Mouse (Mus musculus) liver, embryonic 12.5 days (tissue): Measurements from ENCODE around the gene Tctex1d4. TPM values are rescaled to one million over a fixed set of nuclear protein-coding genes. Genes with fewer than 3 reads are reported as not detected.

ENCODE experiments used
- ATAC-seq: fragments of 200-750 bp; cut with Nextera tagmentation; 2 replicates; pipeline ENCODE4 v1.8.0; 2017; ENCODE audit warnings: moderate number of reproducible peaks, mild to moderate bottlenecking, moderate library complexity
- H3K27ac ChIP-seq: fragments of 300-500 bp; sonication (generic); 2 replicates; pipeline ENCODE4 v1.5.1; 2016; ENCODE audit warnings: mild to moderate bottlenecking
- H3K27me3 ChIP-seq: fragments of 300-500 bp; sonication (generic); replicated peaks from 2 replicates; pipeline ENCODE4 v1.6.1; 2016; ENCODE audit warnings: mild to moderate bottlenecking, moderate library complexity
- H3K36me3 ChIP-seq: fragments of 300-500 bp; sonication (generic); 2 replicates; pipeline ENCODE4 v1.6.1; 2016; ENCODE audit warnings: mild to moderate bottlenecking, moderate library complexity
- H3K4me1 ChIP-seq: fragments of 300-500 bp; sonication (generic); 2 replicates; pipeline ENCODE4 v1.6.1; 2016
- H3K4me2 ChIP-seq: fragments of 300-500 bp; sonication (generic); 2 replicates; pipeline ENCODE4 v1.6.1; 2016; ENCODE audit warnings: mild to moderate bottlenecking, moderate library complexity
- H3K4me3 ChIP-seq: fragments of 300-500 bp; sonication (generic); 2 replicates; pipeline ENCODE4 v1.5.1; 2016; ENCODE audit warnings: mild to moderate bottlenecking, moderate library complexity
- H3K9ac ChIP-seq: fragments of 300-500 bp; sonication (generic); 2 replicates; pipeline ENCODE4 v1.6.1; 2016; ENCODE audit warnings: mild to moderate bottlenecking, moderate library complexity
- H3K9me3 ChIP-seq: fragments of 300-500 bp; sonication (generic); replicated peaks from 2 replicates; pipeline ENCODE4 v1.6.1; 2016; ENCODE audit warnings: mild to moderate bottlenecking, moderate library complexity
- WGBS: fragments of 180-500 bp; shearing (Covaris S2); methylation state at CpG from one replicate; pipeline ENCODE4 v1.1.7; 2016; ENCODE audit not compliant: insufficient replicate concordance; 5-methylcytosine and 5-hydroxymethylcytosine counted together
- microRNA-seq: library from miRNA; unstranded; fragments of <30 nt; microRNA quantifications from one replicate; pipeline ENCODE4, GENCODE M21; 2017
- polyA plus RNA-seq: library from polyadenylated mRNA; unstranded; fragments of >200 nt; fragmentation: Nextera tagmentation; extraction: Ambion mirVana; gene quantifications from 2 replicates; pipeline ENCODE4 v1.2.1, GENCODE M21; 2016

Gene Tctex1d4
- polyA plus RNA-seq, 1 experiment from 2014 or later: not detected

DNA sequence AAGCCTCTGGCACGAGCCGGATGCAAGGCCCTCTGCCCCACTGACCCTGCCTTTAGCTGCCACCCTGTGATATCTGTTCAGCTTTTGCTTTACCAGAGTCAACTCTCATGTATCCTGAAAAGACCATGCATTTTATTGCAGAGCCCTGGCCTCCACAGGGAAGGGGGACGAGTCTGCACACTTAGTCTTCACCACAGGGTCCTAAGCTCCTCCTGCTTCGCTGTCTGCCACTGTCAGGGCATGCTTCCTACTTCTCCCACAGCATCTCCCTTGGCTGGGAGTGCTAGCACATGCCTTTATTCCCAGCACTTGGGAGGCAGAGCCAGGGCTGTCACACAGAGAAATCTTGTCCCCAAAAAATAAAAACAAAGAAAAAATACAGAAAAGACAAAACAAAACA, 34.6 kb downstream of the Tctex1d4 start:
- WGBS: 75% methylated on average over 4 of the region's 4 CpGs
- Histone ChIP-seq H3K27ac (no peak overlapping the region), H3K27me3 (no peaks in the 10 kb centered on the region), H3K36me3 (peaks cover 78% of the 10 kb centered on the region), H3K4me3 (no peak overlapping the region), H3K9ac (no peak overlapping the region), H3K9me3 (no peaks in the 10 kb centered on the region), H3K4me2 (no peak overlapping the region), H3K4me1 (peaks cover 6% of the 10 kb centered on the region)
- no peak for ATAC-seq

DNA sequence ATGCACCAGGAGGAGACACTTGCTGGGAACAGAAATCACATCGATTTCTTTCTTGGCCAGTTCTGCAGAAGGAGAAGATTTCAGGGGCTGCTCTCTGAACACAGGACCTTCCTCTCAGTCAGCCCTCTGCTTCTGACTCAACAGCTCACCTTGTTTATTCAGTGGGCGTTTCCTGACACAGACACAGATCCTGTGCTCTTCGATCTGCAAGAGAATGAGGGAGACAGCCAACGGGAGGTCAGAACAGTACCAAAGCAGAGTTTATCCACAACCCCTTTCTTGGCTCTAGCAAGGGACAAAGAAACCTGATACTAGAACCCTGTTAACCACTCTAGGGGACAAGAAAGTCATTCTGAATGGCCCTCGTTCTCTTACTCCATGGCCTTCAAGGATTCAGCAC, 43.3 kb downstream of the Tctex1d4 start:
- Histone ChIP-seq H3K9me3 (no peaks in the 10 kb centered on the region), H3K4me2 (no peak overlapping the region), H3K4me3 (no peak overlapping the region), H3K9ac (no peak overlapping the region), H3K27me3 (no peaks in the 10 kb centered on the region), H3K4me1 (no peaks in the 10 kb centered on the region), H3K36me3 (peaks cover 99% of the 10 kb centered on the region), H3K27ac (no peak overlapping the region)
- 84% methylated on average over 5 of the region's 5 CpGs for WGBS
- ATAC-seq: no peak

Small RNAs within 50 kb of the gene (microRNA-seq; reads per million reads assigned to microRNA genes)
- gene Gm22398: not detected

Other genes with a start within 250 kb of the Tctex1d4 start
- gene Zswim5, start 249.4 kb upstream of the Tctex1d4 start, polyA plus RNA-seq: 0.10 and 0.15 TPM in 2 replicates
- 547 and 565 TPM in 2 replicates for gene Urod, start 132.4 kb upstream of the Tctex1d4 start, polyA plus RNA-seq
- 11.8 TPM in 2 replicates for gene Hectd3, start 131.5 kb upstream of the Tctex1d4 start, polyA plus RNA-seq
- gene Eif2b3, start 107.4 kb upstream of the Tctex1d4 start, polyA plus RNA-seq: 55.2 and 55.3 TPM in 2 replicates
- 1.3 and 1.4 TPM in 2 replicates for gene Ptch2, start 30.7 kb upstream of the Tctex1d4 start, polyA plus RNA-seq
- 6.4 and 7.1 TPM in 2 replicates for gene Btbd19, start 1.1 kb upstream of the Tctex1d4 start, polyA plus RNA-seq
- gene Plk3, start 7.2 kb downstream of the Tctex1d4 start, polyA plus RNA-seq: 2.2 and 2.8 TPM in 2 replicates
- gene Rps8, start 29.4 kb downstream of the Tctex1d4 start, polyA plus RNA-seq: 960 and 969 TPM in 2 replicates
- gene Kif2c, start 55.8 kb downstream of the Tctex1d4 start, polyA plus RNA-seq: 45.7 and 47.7 TPM in 2 replicates
- 1.8 and 2.3 TPM in 2 replicates for gene Tmem53, start 125.2 kb downstream of the Tctex1d4 start, polyA plus RNA-seq
- gene Armh1, start 125.3 kb downstream of the Tctex1d4 start, polyA plus RNA-seq: 0.17 TPM in 1 of 2 replicates, not detected in the other